Mouse (Mus musculus): ENCODE results near the gene Armc5.

GRCm38 (mm10) chr7:128243921-128244320 lies 6.8 kb downstream of the Armc5 start:
- TF ChIP-seq CTCF (IDR thresholded peaks at IDR 0.05; ENCODE audit: low read depth), result no peak
- TF ChIP-seq EP300 (IDR thresholded peaks at IDR 0.05; ENCODE audit: low read depth), result no peak
